Mouse (Mus musculus): ENCODE measurements at regions not wholly inside any gene's neighbourhood (a gene's known extent, or its start where the extent isn't known, plus 50 kb on each side); places are given as distances from the start of the nearest gene placed in this dataset.
A peak's percentile ranks its signal among the peaks of the same experiment; 100 is the strongest.

- DNase-seq (ENCODE audit: low spot score) = no peak
These were observed 71.9 kb downstream of the Zfp330 start for GRCm38 (mm10) chr8:82702044-82702443.

- DNase-seq (ENCODE audit: low spot score) = no peak
These were observed 73.5 kb downstream of the Zfp330 start for GRCm38 (mm10) chr8:82700471-82700870.

- DNase-seq (ENCODE audit: low spot score) = no peak
These were observed 74.7 kb downstream of the Zfp330 start for GRCm38 (mm10) chr8:82699221-82699620.

- no peak for DNase-seq (ENCODE audit: low spot score)
These were observed 75.9 kb downstream of the Zfp330 start for GRCm38 (mm10) chr8:82698071-82698470.

- no peak for DNase-seq (ENCODE audit: low spot score)
These were observed 80.9 kb downstream of the Zfp330 start for GRCm38 (mm10) chr8:82693086-82693485.

GRCm38 (mm10) chr8:82689322-82689721, 84.6 kb downstream of the Zfp330 start:
- peak; percentile 10 for DNase-seq (ENCODE audit: low spot score)

- DNase-seq (ENCODE audit: low spot score) = no peak
These were observed 88.0 kb downstream of the Zfp330 start for GRCm38 (mm10) chr8:82685966-82686365.

- DNase-seq (ENCODE audit: low spot score) = no peak
These were observed 95.2 kb downstream of the Zfp330 start for GRCm38 (mm10) chr8:82678793-82679192.

GRCm38 (mm10) chr8:82677781-82678180, 96.2 kb downstream of the Zfp330 start:
- DNase-seq (ENCODE audit: low spot score) = no peak

- no peak for DNase-seq (ENCODE audit: low spot score)
These were observed 104.7 kb downstream of the Zfp330 start for GRCm38 (mm10) chr8:82669241-82669640.

GRCm38 (mm10) chr8:82665131-82665530, 108.8 kb downstream of the Zfp330 start:
- DNase-seq (ENCODE audit: low spot score) = no peak

- no peak for DNase-seq (ENCODE audit: low spot score)
These were observed 133.5 kb downstream of the Zfp330 start for GRCm38 (mm10) chr8:82640502-82640901.

- no peak for DNase-seq (ENCODE audit: low spot score)
These were observed 143.5 kb downstream of the Zfp330 start for GRCm38 (mm10) chr8:82630486-82630885.

- no peak for DNase-seq (ENCODE audit: low spot score)
These were observed 150.0 kb downstream of the Zfp330 start for GRCm38 (mm10) chr8:82623791-82624431.

- peak; percentile 21 for DNase-seq (ENCODE audit: low spot score)
These were observed 155.3 kb downstream of the Zfp330 start for GRCm38 (mm10) chr8:82618668-82619067.

GRCm38 (mm10) chr8:82601556-82601955, 172.4 kb downstream of the Zfp330 start:
- peak; percentile 15 for DNase-seq (ENCODE audit: low spot score)

- no peak for DNase-seq (ENCODE audit: low spot score)
These were observed 170.4 kb upstream of the Il15 start for GRCm38 (mm10) chr8:82573434-82573833.

- no peak for DNase-seq (ENCODE audit: low spot score)
These were observed 135.1 kb upstream of the Il15 start for GRCm38 (mm10) chr8:82538121-82538520.

- no peak for DNase-seq (ENCODE audit: low spot score)
These were observed 126.1 kb upstream of the Il15 start for GRCm38 (mm10) chr8:82529153-82529552.

GRCm38 (mm10) chr8:82523866-82524265, 120.8 kb upstream of the Il15 start:
- no peak for DNase-seq (ENCODE audit: low spot score)

- no peak for DNase-seq (ENCODE audit: low spot score)
These were observed 95.5 kb upstream of the Il15 start for GRCm38 (mm10) chr8:82498496-82498895.

GRCm38 (mm10) chr8:82477856-82478255, 74.8 kb upstream of the Il15 start:
- DNase-seq (ENCODE audit: low spot score) = no peak

- no peak for DNase-seq (ENCODE audit: low spot score)
These were observed 74.4 kb upstream of the Il15 start for GRCm38 (mm10) chr8:82477426-82477769.

- no peak for DNase-seq (ENCODE audit: low spot score)
These were observed 73.8 kb upstream of the Il15 start for GRCm38 (mm10) chr8:82476708-82477425.

All from testis, postnatal 14 days (tissue).